Mouse (Mus musculus) ES-E14 (cell line): ENCODE measurements around the gene Dbn1. TPM values are rescaled to one million over a fixed set of nuclear protein-coding genes. Genes with fewer than 3 reads are reported as not detected.

Experiments
- DNase-seq: peaks from one replicate; pipeline ENCODE4 v3.0.0-alpha.2; 2013; ENCODE audit warnings: low read depth, low spot score
- H3K27ac ChIP-seq: 2 replicates; pipeline ENCODE4 v1.5.1; 2012; ENCODE audit warnings: low read depth, mild to moderate bottlenecking, low read length, moderate library complexity, mixed read lengths; ENCODE audit not compliant: poor library complexity, insufficient read depth, severe bottlenecking
- H3K36me3 ChIP-seq: 2 replicates; pipeline ENCODE4 v1.6.1; 2012; ENCODE audit warnings: mild to moderate bottlenecking, low read length, moderate library complexity, mixed read lengths; ENCODE audit not compliant: control insufficient read depth, poor library complexity, insufficient read depth, severe bottlenecking
- H3K4me1 ChIP-seq, 2 experiments: fragments of 150-350 bp in 1 of 2; sonication (generic) in 1 of 2; 2 replicates each; pipeline ENCODE4 v1.6.1; 2012; ENCODE audit warnings: low read length in 2 of 2, mild to moderate bottlenecking in 1 of 2, mixed read lengths in 1 of 2; ENCODE audit not compliant: control insufficient read depth in 2 of 2, insufficient read depth in 2 of 2, poor library complexity in 1 of 2
- H3K4me3 ChIP-seq, 2 experiments: fragments of 150-350 bp in 1 of 2; sonication (generic) in 1 of 2; 2 replicates each; pipeline ENCODE4 v1.5.1; 2012; ENCODE audit warnings: low read length in 2 of 2, low read depth in 1 of 2, mild to moderate bottlenecking in 1 of 2, mixed read lengths in 1 of 2; ENCODE audit not compliant: insufficient read depth in 1 of 2, poor library complexity in 1 of 2, severe bottlenecking in 1 of 2
- H3K9ac ChIP-seq: 2 replicates; pipeline ENCODE4 v1.6.1; 2012; ENCODE audit warnings: low read depth, mild to moderate bottlenecking, low read length, mixed read lengths; ENCODE audit not compliant: poor library complexity, insufficient read depth, severe bottlenecking
- H3K9me3 ChIP-seq: fragments of 150-350 bp; sonication (generic); 2 replicates; pipeline ENCODE4 v1.6.1; 2012; ENCODE audit warnings: low read depth, mild to moderate bottlenecking, low read length; ENCODE audit not compliant: control insufficient read depth, insufficient read depth
- CHD2 ChIP-seq: IDR thresholded peaks from 2 replicates; pipeline ENCODE4 v1.6.1; 2014; ENCODE audit warnings: mild to moderate bottlenecking, low read depth, low read length, inconsistent platforms
- HCFC1 ChIP-seq: IDR thresholded peaks from 2 replicates; pipeline ENCODE4 v1.6.1; 2012; ENCODE audit warnings: low read length, inconsistent platforms, borderline replicate concordance; ENCODE audit not compliant: insufficient read depth
- MAFK ChIP-seq: IDR thresholded peaks from 2 replicates; pipeline ENCODE4 v1.6.1; 2014; ENCODE audit warnings: mild to moderate bottlenecking, low read depth, low read length, inconsistent platforms; ENCODE audit not compliant: insufficient read depth
- ZC3H11A ChIP-seq: IDR thresholded peaks from 2 replicates; pipeline ENCODE4 v1.6.1; 2012; ENCODE audit warnings: low read depth, mild to moderate bottlenecking, inconsistent platforms, low read length, borderline replicate concordance
- ZNF384 ChIP-seq: IDR thresholded peaks from 2 replicates; pipeline ENCODE4 v1.6.1; 2012; ENCODE audit warnings: low read depth, low read length, inconsistent platforms
- in situ Hi-C, 2 experiments: fragments of 600-800 bp; cut with MboI; formaldehyde crosslinking; loops; one replicate each; pipeline ENCODE4 v1.15.1; 2025; ENCODE audit warnings: low sequenced_read_pairs in 2 of 2, inconsistent platforms in 1 of 2; ENCODE audit not compliant: unreplicated experiment in 2 of 2
- total RNA-seq: library from RNA; depleted of rRNA; stranded (reverse); fragments of 300-350 nt; gene quantifications from 2 replicates; pipeline ENCODE4 v1.2.3, GENCODE M21; 2012

The Dbn1 gene
- total RNA-seq, 1 experiment, result 77.0 TPM

- no peak for DNase-seq
- Histone ChIP-seq H3K36me3 (peaks cover 53% of the 10 kb centered on the region), H3K4me1 (peaks cover 10 to 45% of the 10 kb centered on the region in 2 experiments), H3K27ac (peak overlapping the region; percentile 30; the same call in 1 of the 2 replicates), H3K9ac (peak overlapping the region; percentile 3; the same call in 1 of the 2 replicates), H3K4me3 (no peak overlapping the region), H3K9me3 (no peaks in the 10 kb centered on the region)
- in situ Hi-C loops, result no loop called here
- TF ChIP-seq ZC3H11A (no peak), MAFK (no peak), ZNF384 (no peak), CHD2 (no peak), HCFC1 (no peak)
These were observed 38.1 kb downstream of the Dbn1 start for GRCm38 (mm10) chr13:55449679-55450441.

- H3K9ac ChIP-seq, result peak overlapping the region; percentile 40
- H3K4me3 ChIP-seq, result peak overlapping the region in 1 of 2 experiments; percentile 5; a peak in 1 of 4 replicates
- TF ChIP-seq MAFK, result no peak
- TF ChIP-seq HCFC1, result no peak
- no peak for TF ChIP-seq ZNF384
- TF ChIP-seq ZC3H11A, result no peak
- no peak for TF ChIP-seq CHD2
- no peaks in the 10 kb centered on the region for H3K9me3 ChIP-seq
- H3K36me3 ChIP-seq, result peaks cover 47% of the 10 kb centered on the region
- in situ Hi-C loops, result no loop called here
- no peak for DNase-seq
- peaks cover 10 to 45% of the 10 kb centered on the region in 2 experiments for H3K4me1 ChIP-seq
- peak overlapping the region; percentile 30; the same call in 1 of the 2 replicates for H3K27ac ChIP-seq
These were observed 38.7 kb downstream of the Dbn1 start for GRCm38 (mm10) chr13:55449205-55449604.

- no peak for DNase-seq
- Histone ChIP-seq H3K4me3 (no peak overlapping the region; a peak in 1 of 4 replicates), H3K9ac (peak overlapping the region; percentile 7; the same call in 1 of the 2 replicates), H3K4me1 (peaks cover 10 to 49% of the 10 kb centered on the region in 2 experiments), H3K36me3 (peaks cover 39% of the 10 kb centered on the region), H3K9me3 (no peaks in the 10 kb centered on the region), H3K27ac (no peak overlapping the region)
- in situ Hi-C loops, result no loop called here
- TF ChIP-seq ZNF384 (no peak), CHD2 (no peak), HCFC1 (no peak), ZC3H11A (no peak), MAFK (no peak)
These were observed 39.8 kb downstream of the Dbn1 start for GRCm38 (mm10) chr13:55448131-55448530.

GRCm38 (mm10) chr13:55447543-55447943 is 40.4 kb downstream of the Dbn1 start:
- H3K4me3 ChIP-seq, result peak overlapping the region in 1 of 2 experiments; percentile 4; a peak in 1 of 4 replicates
- DNase-seq, result no peak
- peaks cover 10 to 49% of the 10 kb centered on the region in 2 experiments for H3K4me1 ChIP-seq
- in situ Hi-C loops, result no loop called here
- no peak overlapping the region; the same call in 1 of the 2 replicates for H3K9ac ChIP-seq
- H3K9me3 ChIP-seq, result no peaks in the 10 kb centered on the region
- H3K27ac ChIP-seq, result no peak overlapping the region
- no peak for TF ChIP-seq HCFC1
- TF ChIP-seq ZNF384, result no peak
- no peak for TF ChIP-seq ZC3H11A
- TF ChIP-seq CHD2, result no peak
- no peak for TF ChIP-seq MAFK
- peaks cover 34% of the 10 kb centered on the region for H3K36me3 ChIP-seq
